27 mouse cellular contexts compared by ENCODE assay signal in the genomic region with DNA sequence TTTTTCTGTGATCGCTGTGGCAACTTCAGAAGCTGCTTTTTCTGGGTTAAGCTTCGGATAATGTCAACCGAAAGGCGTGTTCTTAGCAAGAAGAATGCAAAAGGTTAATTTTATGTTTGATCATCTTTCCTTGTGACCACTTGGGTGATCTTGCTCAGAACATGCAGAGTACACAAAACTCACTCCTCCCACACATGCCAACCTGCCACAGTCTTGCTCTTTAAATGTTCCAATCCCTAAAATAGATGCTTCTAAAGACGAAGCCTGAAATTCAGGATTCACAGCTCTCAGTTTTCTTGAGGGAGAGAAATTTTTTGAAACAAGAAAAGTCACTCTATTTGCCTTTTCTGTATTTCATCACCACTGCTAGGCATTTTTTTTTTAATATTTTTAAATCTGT.
DNase-seq lines count a peak whose midpoint lies in the region; TF ChIP-seq lines count a peak whose summit lies in the region.
"Had no signal": no experiment of that assay in that cellular context is flagged by ENCODE, and none has a peak within 500 bp of the region (broad histone marks: within the 10 kb centered on the region; RNA-seq: fewer than 3 reads in every experiment).

No protein-coding gene starts in this region.

- no peaks in the 10 kb centered on the region for H3K79me2 ChIP-seq in heart, adult 2 months (replicated peaks; ENCODE audit: control insufficient read depth, insufficient read depth, low read length)

- DNase-seq in layer of hippocampus, adult 9-11 months, result peak; percentile 67
- DNase-seq in layer of hippocampus, postnatal 10 days (ENCODE audit: low spot score in 2 of 2), result no peak
- peak; percentile 48 to 69 for DNase-seq in left cerebral cortex, adult 18-20 months (ENCODE audit: low spot score in 2 of 2)
- DNase-seq in left cerebral cortex, postnatal 25 days (ENCODE audit: low spot score in 2 of 2), result peak; percentile 62 to 90
- peak; percentile 51 to 74 for DNase-seq in right cerebral cortex, postnatal 36 days (ENCODE audit: low spot score in 2 of 2)
- no peak for DNase-seq in heart, adult 2 months
- DNase-seq in testis, postnatal 10 days (ENCODE audit: low spot score), result no peak
- DNase-seq: adrenal gland, adult 2 months; cerebellum, adult 11-12 months; cerebellum, postnatal 14 days; gastrocnemius, postnatal 25 days; heart, adult 18-20 months; heart, postnatal 14 days; kidney, adult 11 months; kidney, postnatal 36 days; lung, embryonic 14.5 days; thymus, adult 2 months; thymus, postnatal 4 days had no signal

- H3K27me3 ChIP-seq in heart, adult 2 months (ENCODE audit: control insufficient read depth, insufficient read depth, low read length), result no peaks in the 10 kb centered on the region
- H3K27me3 ChIP-seq: embryonic facial prominence, embryonic 12.5 days; forebrain, embryonic 12.5 days; heart, embryonic 13.5 days; kidney, embryonic 15.5 days; limb, embryonic 15.5 days; megakaryocyte, embryonic 14.5 days; midbrain, embryonic 13.5 days had no signal

- H3K27ac ChIP-seq in heart, adult 2 months, result no peak overlapping the region
- H3K27ac ChIP-seq: embryonic facial prominence, embryonic 12.5 days; forebrain, embryonic 12.5 days; heart, embryonic 13.5 days; kidney, embryonic 15.5 days; limb, embryonic 15.5 days; liver, embryonic 14.5 days; midbrain, embryonic 13.5 days had no signal

- TF ChIP-seq CTCF in heart, adult 2 months (IDR thresholded peaks at IDR 0.05), result no peak

- H3K36me3 ChIP-seq in heart, adult 2 months (ENCODE audit: control insufficient read depth, insufficient read depth, low read length), result no peaks in the 10 kb centered on the region
- H3K36me3 ChIP-seq: embryonic facial prominence, embryonic 12.5 days; forebrain, embryonic 12.5 days; heart, embryonic 13.5 days; kidney, embryonic 15.5 days; limb, embryonic 15.5 days; midbrain, embryonic 13.5 days had no signal

- TF ChIP-seq POLR2A in heart, adult 2 months (IDR thresholded peaks at IDR 0.05; ENCODE audit: insufficient read depth, low read depth, low read length), result no peak

- 86% methylated on average over 5 of the region's 5 CpGs for WGBS in heart, adult 2 months

- no peaks in the 10 kb centered on the region for H3K4me1 ChIP-seq in heart, adult 2 months (ENCODE audit: control insufficient read depth, insufficient read depth, low read length)
- H3K4me1 ChIP-seq: embryonic facial prominence, embryonic 12.5 days; forebrain, embryonic 12.5 days; heart, embryonic 13.5 days; kidney, embryonic 15.5 days; limb, embryonic 15.5 days; megakaryocyte, embryonic 14.5 days; midbrain, embryonic 13.5 days had no signal

- TF ChIP-seq EP300 in heart, adult 2 months (IDR thresholded peaks at IDR 0.05; ENCODE audit: insufficient read depth, low read depth, low read length), result no peak

- H3K9ac ChIP-seq in heart, adult 2 months (ENCODE audit: low read depth, low read length), result no peak overlapping the region
- H3K9ac ChIP-seq: embryonic facial prominence, embryonic 12.5 days; forebrain, embryonic 12.5 days; heart, embryonic 13.5 days; kidney, embryonic 15.5 days; limb, embryonic 15.5 days; liver, embryonic 14.5 days; lung, embryonic 14.5 days; midbrain, embryonic 13.5 days had no signal

- H3K4me3 ChIP-seq in heart, adult 2 months, result no peak overlapping the region
- H3K4me3 ChIP-seq: embryonic facial prominence, embryonic 12.5 days; erythroblast, embryonic 14.5 days; forebrain, embryonic 12.5 days; heart, embryonic 13.5 days; kidney, embryonic 15.5 days; limb, embryonic 15.5 days; megakaryocyte, embryonic 14.5 days; midbrain, embryonic 13.5 days had no signal

- intact Hi-C loops in left cerebral cortex, postnatal 25 days (cut with DNase I), result loop anchor here (2.0 to 5.0 kb wide), 2 partner anchors 106 to 215 kb away; a partner anchor contains a TSS
- intact Hi-C loops in heart, adult 2 months (cut with DNase I), result no loop called here

Comparison
In these comparisons a context has a peak if more than half of its experiments do, and no peak if none do; other contexts are left out.
1. DNase-seq: peak in layer of hippocampus, adult 9-11 months (single experiment), left cerebral cortex, adult 18-20 months (2 of 2), left cerebral cortex, postnatal 25 days (2 of 2) and right cerebral cortex, postnatal 36 days (2 of 2); none in layer of hippocampus, postnatal 10 days (0 of 2), heart, adult 2 months (0 of 2) and testis, postnatal 10 days (single experiment).